ENCODE assay signal across 18 mouse cellular contexts in the genomic region with DNA sequence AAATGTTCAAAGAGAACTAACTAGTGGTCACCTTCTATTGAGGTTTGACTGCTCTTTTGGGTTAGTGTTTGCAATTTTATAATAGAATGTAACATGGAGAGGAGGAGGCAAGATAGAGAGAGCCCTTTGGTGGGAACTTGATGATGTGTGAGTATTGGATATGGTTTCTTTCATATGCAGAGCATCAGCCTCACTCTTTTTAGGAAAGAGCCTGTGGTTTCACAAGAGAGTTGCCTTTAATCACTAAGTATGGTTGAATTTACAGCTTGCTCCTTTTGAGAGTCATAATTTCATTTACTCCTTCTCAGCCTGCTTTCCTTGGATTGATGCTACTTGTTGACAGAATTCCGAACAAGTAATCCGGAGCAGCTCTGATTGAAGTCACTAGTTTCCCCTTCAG. TPM values are rescaled to one million over a fixed set of nuclear protein-coding genes. Genes with fewer than 3 reads are reported as not detected.
"Had no signal": no experiment of that assay in that cellular context is flagged by ENCODE, and none has a peak within 500 bp of the region (broad histone marks: within the 10 kb centered on the region; RNA-seq: fewer than 3 reads in every experiment).

No protein-coding gene starts in this region.

- H3K27ac ChIP-seq: liver, embryonic 12.5 days; liver, embryonic 14.5 days; midbrain, embryonic 12.5 days; neural tube, embryonic 13.5 days; neural tube, embryonic 15.5 days; stomach, embryonic 15.5 days; stomach, postnatal 0 days had no signal

- DNase-seq: lung, adult 18-20 months; lung, embryonic 14.5 days; lung, postnatal 10 days; lung, postnatal 4 days; right cerebral cortex, postnatal 14 days; thymus, adult 2 months; thymus, postnatal 25 days; thymus, postnatal 4 days had no signal

- H3K9me3 ChIP-seq: liver, embryonic 12.5 days; midbrain, embryonic 12.5 days; neural tube, embryonic 13.5 days; neural tube, embryonic 15.5 days; stomach, embryonic 15.5 days had no signal

- H3K9ac ChIP-seq: liver, embryonic 12.5 days; liver, embryonic 14.5 days; lung, embryonic 14.5 days; midbrain, embryonic 12.5 days; neural tube, embryonic 13.5 days; neural tube, embryonic 15.5 days; stomach, embryonic 15.5 days had no signal

- ATAC-seq: liver, embryonic 12.5 days had no signal

- H3K4me3 ChIP-seq: liver, embryonic 12.5 days; neural tube, embryonic 15.5 days had no signal

RNA-seq across cellular contexts. Expression of gene Spag6, which starts 14.1 kb away (rescaled TPM):
- total RNA-seq: megakaryocyte, adult 5-6 weeks; megakaryocyte-erythroid progenitor cell, adult 5-6 weeks had no signal
- polyA plus RNA-seq: liver, embryonic 12.5 days; liver, embryonic 14.5 days; liver, embryonic 16.5 days; neural tube, embryonic 13.5 days had no signal
